33 mouse cellular contexts compared by ENCODE assay signal in the genomic region with DNA sequence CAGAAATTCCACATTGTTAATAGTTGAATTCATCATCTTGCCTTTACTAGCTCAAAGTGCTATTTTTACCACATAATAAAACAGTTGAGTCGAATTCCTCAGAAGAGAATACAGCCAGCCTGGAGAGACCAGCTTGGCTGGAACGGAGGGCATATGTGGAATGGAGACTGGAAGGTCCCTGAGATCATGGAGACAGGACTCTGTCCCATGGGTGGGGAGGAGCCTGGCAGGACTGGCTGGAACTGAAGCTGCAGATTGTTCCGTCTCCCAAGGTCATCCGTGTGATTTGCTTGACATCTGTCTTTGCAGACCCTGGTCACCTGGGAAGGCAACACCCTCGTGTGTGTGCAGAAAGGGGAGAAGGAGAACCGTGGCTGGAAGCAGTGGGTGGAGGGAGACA. TPM values are rescaled to one million over a fixed set of nuclear protein-coding genes. Genes with fewer than 3 reads are reported as not detected.
"Had no signal": no experiment of that assay in that cellular context is flagged by ENCODE, and none has a peak within 500 bp of the region (broad histone marks: within the 10 kb centered on the region; RNA-seq: fewer than 3 reads in every experiment).

No protein-coding gene starts in this region.

- H3K4me2 ChIP-seq: embryonic facial prominence, embryonic 12.5 days; embryonic facial prominence, embryonic 13.5 days; embryonic facial prominence, embryonic 15.5 days; forebrain, embryonic 12.5 days; forebrain, embryonic 13.5 days; forebrain, embryonic 15.5 days had no signal

- H3K4me3 ChIP-seq: embryonic facial prominence, embryonic 10.5 days; embryonic facial prominence, embryonic 12.5 days; embryonic facial prominence, embryonic 13.5 days; embryonic facial prominence, embryonic 15.5 days; erythroblast, embryonic 14.5 days; forebrain, embryonic 10.5 days; forebrain, embryonic 12.5 days; forebrain, embryonic 13.5 days; forebrain, embryonic 15.5 days; gastrocnemius, adult 2 months; heart, adult 2 months had no signal

- H3K4me1 ChIP-seq: embryonic facial prominence, embryonic 10.5 days; embryonic facial prominence, embryonic 13.5 days; embryonic facial prominence, embryonic 15.5 days; forebrain, embryonic 12.5 days; forebrain, embryonic 13.5 days; forebrain, embryonic 15.5 days had no signal

- ATAC-seq: forebrain, embryonic 13.5 days; forebrain, embryonic 14.5 days; forebrain, embryonic 15.5 days; forebrain, embryonic 16.5 days; forebrain, postnatal 0 days had no signal

- H3K27ac ChIP-seq: embryonic facial prominence, embryonic 10.5 days; embryonic facial prominence, embryonic 12.5 days; embryonic facial prominence, embryonic 13.5 days; embryonic facial prominence, embryonic 15.5 days; forebrain, embryonic 10.5 days; forebrain, embryonic 12.5 days; forebrain, embryonic 13.5 days; forebrain, embryonic 15.5 days; gastrocnemius, adult 2 months; heart, adult 2 months had no signal

- H3K36me3 ChIP-seq: embryonic facial prominence, embryonic 10.5 days; embryonic facial prominence, embryonic 12.5 days; embryonic facial prominence, embryonic 13.5 days; embryonic facial prominence, embryonic 15.5 days; forebrain, embryonic 10.5 days; forebrain, embryonic 12.5 days; forebrain, embryonic 15.5 days had no signal

- H3K27me3 ChIP-seq: embryonic facial prominence, embryonic 12.5 days; embryonic facial prominence, embryonic 13.5 days; embryonic facial prominence, embryonic 15.5 days; forebrain, embryonic 12.5 days; forebrain, embryonic 13.5 days; forebrain, embryonic 15.5 days had no signal

- H3K9me3 ChIP-seq: embryonic facial prominence, embryonic 10.5 days; embryonic facial prominence, embryonic 12.5 days; embryonic facial prominence, embryonic 13.5 days; embryonic facial prominence, embryonic 15.5 days; forebrain, embryonic 10.5 days; forebrain, embryonic 12.5 days; forebrain, embryonic 13.5 days; forebrain, embryonic 15.5 days had no signal

- H3K9ac ChIP-seq: embryonic facial prominence, embryonic 12.5 days; embryonic facial prominence, embryonic 13.5 days; embryonic facial prominence, embryonic 15.5 days; forebrain, embryonic 12.5 days; forebrain, embryonic 13.5 days; forebrain, embryonic 15.5 days; forebrain, postnatal 0 days had no signal

- DNase-seq: cerebellum, adult 8-10 months; cerebellum, adult 9-10 months; cerebellum, adult 9-11 months; cerebellum, postnatal 14 days; cerebellum, postnatal 25 days; cerebellum, postnatal 36 days; embryo, embryonic 11 days; forebrain, postnatal 0 days; gastrocnemius, adult 2 months; gastrocnemius, postnatal 10 days; gastrocnemius, postnatal 14 days; gastrocnemius, postnatal 25 days; gastrocnemius, postnatal 36 days; heart, adult 18-20 months; heart, adult 2 months had no signal

RNA-seq across cellular contexts. Expression of a gene that starts 21.6 kb away (rescaled TPM):
- total RNA-seq: common myeloid progenitor, adult 5-6 weeks; gastrocnemius, adult 18-20 months; gastrocnemius, adult 2 months; gastrocnemius, adult 8-10 months; gastrocnemius, postnatal 10 days; gastrocnemius, postnatal 14 days; gastrocnemius, postnatal 25 days; gastrocnemius, postnatal 36 days; granulocyte monocyte progenitor cell, adult 5-6 weeks; heart, adult 18-20 months had no signal
- polyA plus RNA-seq: cortical plate, adult 2 months; erythroblast, embryonic 14.5 days; forebrain, embryonic 11.5 days; forebrain, embryonic 12.5 days; forebrain, embryonic 13.5 days; forebrain, embryonic 16.5 days; frontal cortex, adult 2 months; heart, adult 2 months had no signal
